Comparison of ENCODE assay signal across 8 mouse cellular contexts in genomic region chr16:4559715-4560144, GRCm38 (mm10). TPM values are rescaled to one million over a fixed set of nuclear protein-coding genes. Genes with fewer than 3 reads are reported as not detected.
DNase-seq lines count a peak whose midpoint lies in the region; ATAC-seq lines count a peak whose summit lies in the region.

Gene Tfap4 (minus strand): TSS chr16:4559854.

- H3K4me2 ChIP-seq in hindbrain, embryonic 14.5 days (replicated peaks) = peak within 1 kb of the TSS; percentile 82

- H3K9ac ChIP-seq in hindbrain, embryonic 14.5 days = peak within 1 kb of the TSS; percentile 86

- no peaks in the 10 kb centered on the region for H3K9me3 ChIP-seq in hindbrain, embryonic 14.5 days (ENCODE audit: control insufficient read depth, low read length)

- H3K36me3 ChIP-seq in hindbrain, embryonic 14.5 days (replicated peaks; ENCODE audit: control insufficient read depth, insufficient read depth) = no peaks in the 10 kb centered on the region

- H3K27me3 ChIP-seq in hindbrain, embryonic 14.5 days (ENCODE audit: control insufficient read depth, insufficient read depth, low read length) = no peaks in the 10 kb centered on the region

- DNase-seq in NIH3T3 (ENCODE audit: low read depth) = peak; percentile 94
- peak; percentile 88 to 90 for DNase-seq in cerebellum, postnatal 10 days
- DNase-seq in frontal cortex, postnatal 25 days (ENCODE audit: low spot score in 2 of 2) = peak; percentile 75 to 76
- peak; percentile 84 for DNase-seq in hindbrain, embryonic 14.5 days (ENCODE audit: low spot score)
- DNase-seq in layer of hippocampus, postnatal 36 days = peak; percentile 79
- DNase-seq in lung, postnatal 25 days (ENCODE audit: low spot score) = peak; percentile 85
- peak; percentile 87 for DNase-seq in retina, embryonic 14.5 days (ENCODE audit: low spot score)
- DNase-seq in thymus, postnatal 36 days = peak; percentile 83 to 85

- peak; percentile 47 for ATAC-seq in hindbrain, embryonic 14.5 days (ENCODE audit: low FRiP score)

- under 1% methylated on average over 17 of the region's 17 CpGs for WGBS in hindbrain, embryonic 14.5 days

- H3K4me3 ChIP-seq in hindbrain, embryonic 14.5 days (replicated peaks; ENCODE audit: low read length) = peak within 1 kb of the TSS; percentile 55

- H3K4me1 ChIP-seq in hindbrain, embryonic 14.5 days (replicated peaks; ENCODE audit: control insufficient read depth, insufficient read depth, low read length) = peaks cover 13% of the 10 kb centered on the region; the same call in 1 of the 2 replicates

- peak within 1 kb of the TSS; percentile 83 for H3K27ac ChIP-seq in hindbrain, embryonic 14.5 days

RNA-seq across cellular contexts. Expression of gene Tfap4, which starts in this region (rescaled TPM):
- 8.2 and 8.8 TPM in 2 replicates for polyA plus RNA-seq in hindbrain, embryonic 14.5 days (2014; fragmentation: Nextera tagmentation; extraction: Ambion mirVana)
- 1 to 10 TPM; 4.3 to 4.7 TPM for total RNA-seq in layer of hippocampus, postnatal 36 days (2021)

Comparison
In these comparisons a context has a peak if more than half of its experiments do, and no peak if none do; other contexts are left out.
1. Peak in every context shown above with its lines: DNase-seq, ATAC-seq, H3K4me3 ChIP-seq and H3K27ac ChIP-seq.